Mouse (Mus musculus) embryonic fibroblast, embryonic 13.5 days (primary cell): ENCODE results near the gene Atp6ap2. TPM values are rescaled to one million over a fixed set of nuclear protein-coding genes. Genes with fewer than 3 reads are reported as not detected.

ENCODE experiments used
- H3K27ac ChIP-seq: 2 replicates; pipeline ENCODE4 v1.5.1; 2012; ENCODE audit warnings: low read length, control low read depth, inconsistent platforms; ENCODE audit not compliant: insufficient read depth
- H3K4me1 ChIP-seq: 2 replicates; pipeline ENCODE4 v1.6.1; 2011; ENCODE audit warnings: low read length; ENCODE audit not compliant: control insufficient read depth, insufficient read depth
- H3K4me3 ChIP-seq: 2 replicates; pipeline ENCODE4 v1.5.1; 2011; ENCODE audit warnings: mild to moderate bottlenecking, control low read depth, low read length; ENCODE audit not compliant: insufficient read depth
- CTCF ChIP-seq: IDR thresholded peaks from 2 replicates; pipeline ENCODE4 v1.5.1; 2011; ENCODE audit warnings: mild to moderate bottlenecking, control low read depth, low read length, moderate library complexity, borderline replicate concordance; ENCODE audit not compliant: insufficient read depth
- POLR2A ChIP-seq: IDR thresholded peaks from 2 replicates; pipeline ENCODE4 v1.6.1; 2011; ENCODE audit warnings: low read depth, mild to moderate bottlenecking, control low read depth, low read length, moderate library complexity
- polyA plus RNA-seq: library from polyadenylated mRNA; stranded (reverse); fragments of >200 nt; gene quantifications from 2 replicates; pipeline ENCODE4 v1.2.4, GENCODE M21; 2011; ENCODE audit warnings: low read depth; ENCODE audit not compliant: missing spikeins, insufficient read length

The Atp6ap2 gene
- polyA plus RNA-seq = 65.4 and 77.7 TPM in 2 replicates

GRCm38 (mm10) chrX:12587192-12587957 is at the start of gene Atp6ap2:
Gene Atp6ap2 (plus strand): TSS chrX:12587801.
- Histone ChIP-seq H3K4me3 (peak within 1 kb of the TSS; percentile 71), H3K27ac (no peak within 1 kb of the TSS), H3K4me1 (no peaks in the 10 kb centered on the region)
- TF ChIP-seq CTCF = no peak
- TF ChIP-seq POLR2A = peak; percentile 88

GRCm38 (mm10) chrX:12544417-12544816 is 43.2 kb upstream of the Atp6ap2 start:
- no peak overlapping the region for H3K4me3 ChIP-seq
- no peaks in the 10 kb centered on the region for H3K4me1 ChIP-seq
- no peak overlapping the region for H3K27ac ChIP-seq
- no peak for TF ChIP-seq CTCF
- TF ChIP-seq POLR2A = no peak

- H3K27ac ChIP-seq = no peak overlapping the region
Observed at GRCm38 (mm10) chrX:12557086-12557485, 30.5 kb upstream of the Atp6ap2 start.

GRCm38 (mm10) chrX:12571407-12571806 is 16.2 kb upstream of the Atp6ap2 start:
- Histone ChIP-seq H3K4me3 (no peak overlapping the region), H3K4me1 (no peaks in the 10 kb centered on the region), H3K27ac (no peak overlapping the region)
- no peak for TF ChIP-seq POLR2A
- no peak for TF ChIP-seq CTCF

More at GRCm38 (mm10) chrX:12557086-12557485, 30.5 kb upstream of the Atp6ap2 start:
- TF ChIP-seq POLR2A (no peak), CTCF (no peak)
- no peak overlapping the region for H3K4me3 ChIP-seq
- no peaks in the 10 kb centered on the region for H3K4me1 ChIP-seq

GRCm38 (mm10) chrX:12577936-12578335 is 9.7 kb upstream of the Atp6ap2 start:
- Histone ChIP-seq H3K27ac (no peak overlapping the region), H3K4me1 (no peaks in the 10 kb centered on the region), H3K4me3 (no peak overlapping the region)
- no peak for TF ChIP-seq POLR2A
- no peak for TF ChIP-seq CTCF

- Histone ChIP-seq H3K4me3 (no peak overlapping the region), H3K4me1 (no peaks in the 10 kb centered on the region), H3K27ac (no peak overlapping the region)
- no peak for TF ChIP-seq POLR2A
- TF ChIP-seq CTCF = no peak
Observed at GRCm38 (mm10) chrX:12578339-12578868, 9.2 kb upstream of the Atp6ap2 start.

GRCm38 (mm10) chrX:12583261-12583660 is 4.3 kb upstream of the Atp6ap2 start:
- Histone ChIP-seq H3K4me3 (no peak overlapping the region), H3K4me1 (no peaks in the 10 kb centered on the region), H3K27ac (no peak overlapping the region)
- no peak for TF ChIP-seq CTCF
- no peak for TF ChIP-seq POLR2A

- H3K4me1 ChIP-seq = no peaks in the 10 kb centered on the region
- TF ChIP-seq CTCF = no peak
- TF ChIP-seq POLR2A = no peak
- peak overlapping the region; percentile 71 for H3K4me3 ChIP-seq
- no peak overlapping the region for H3K27ac ChIP-seq
Observed at GRCm38 (mm10) chrX:12587958-12588355, 356 bp downstream of the Atp6ap2 start.

GRCm38 (mm10) chrX:12591401-12591943 is 3.9 kb downstream of the Atp6ap2 start:
- no peak overlapping the region for H3K27ac ChIP-seq
- TF ChIP-seq CTCF (no peak), POLR2A (no peak)
- H3K4me1 ChIP-seq = no peaks in the 10 kb centered on the region
- no peak overlapping the region for H3K4me3 ChIP-seq

- Histone ChIP-seq H3K4me1 (no peaks in the 10 kb centered on the region), H3K4me3 (no peak overlapping the region), H3K27ac (no peak overlapping the region)
- TF ChIP-seq POLR2A (no peak), CTCF (no peak)
Observed at GRCm38 (mm10) chrX:12592011-12592410, 4.4 kb downstream of the Atp6ap2 start.
